Mouse (Mus musculus): ENCODE measurements around the gene Lrrc26.
A peak's percentile ranks its signal among the peaks of the same experiment; 100 is the strongest.

The Lrrc26 gene

GRCm38 (mm10) chr2:25267241-25267640 lies 22.5 kb upstream of the Lrrc26 start:
- no peak for DNase-seq

- no peak for DNase-seq
Observed at GRCm38 (mm10) chr2:25267746-25268309, 21.9 kb upstream of the Lrrc26 start.

- DNase-seq, result peak; percentile 95 to 98
Observed at GRCm38 (mm10) chr2:25271827-25272511, 17.7 kb upstream of the Lrrc26 start, which contains the start of the genes Ssna1 and Anapc2. Gene Ssna1 (minus strand): TSS chr2:25272438. Gene Anapc2 (plus strand): TSS chr2:25272478.

GRCm38 (mm10) chr2:25272515-25272914 lies 17.2 kb upstream of the Lrrc26 start:
- DNase-seq, result no peak

- no peak for DNase-seq
Observed at GRCm38 (mm10) chr2:25273010-25273409, 16.7 kb upstream of the Lrrc26 start.

- peak; percentile 59 to 81 for DNase-seq
Observed at GRCm38 (mm10) chr2:25278928-25279882, 10.5 kb upstream of the Lrrc26 start.

GRCm38 (mm10) chr2:25285551-25285950 lies 4.2 kb upstream of the Lrrc26 start:
- no peak for DNase-seq

- DNase-seq, result no peak
Observed at GRCm38 (mm10) chr2:25286314-25286713, 3.4 kb upstream of the Lrrc26 start.

- no peak for DNase-seq
Observed at GRCm38 (mm10) chr2:25286837-25287636, 2.7 kb upstream of the Lrrc26 start.

GRCm38 (mm10) chr2:25287927-25288649 lies 1.6 kb upstream of the Lrrc26 start, which contains the start of gene Tmem210:
Gene Tmem210 (plus strand): TSS chr2:25288145.
- DNase-seq, result no peak

GRCm38 (mm10) chr2:25288734-25289345 lies 875 bp upstream of the Lrrc26 start:
- DNase-seq, result no peak

GRCm38 (mm10) chr2:25290101-25290815 lies 543 bp downstream of the Lrrc26 start:
- no peak for DNase-seq

GRCm38 (mm10) chr2:25290816-25291130 lies 1.1 kb downstream of the Lrrc26 start:
- no peak for DNase-seq

GRCm38 (mm10) chr2:25291184-25292053 lies 1.7 kb downstream of the Lrrc26 start:
- no peak for DNase-seq

GRCm38 (mm10) chr2:25292054-25292544 lies 2.4 kb downstream of the Lrrc26 start:
- DNase-seq, result no peak

- peak; percentile 22 to 82 for DNase-seq
Observed at GRCm38 (mm10) chr2:25292856-25293255, 3.1 kb downstream of the Lrrc26 start.

- DNase-seq, result no peak
Observed at GRCm38 (mm10) chr2:25293706-25294105, 4.0 kb downstream of the Lrrc26 start.

- no peak for DNase-seq
Observed at GRCm38 (mm10) chr2:25297093-25297492, 7.4 kb downstream of the Lrrc26 start.

GRCm38 (mm10) chr2:25298046-25298445 lies 8.3 kb downstream of the Lrrc26 start:
- DNase-seq, result no peak

GRCm38 (mm10) chr2:25303452-25303851 lies 13.7 kb downstream of the Lrrc26 start:
- no peak for DNase-seq
